Mouse (Mus musculus) testis, adult 10 weeks (tissue): ENCODE data around the gene Gm4312. TPM values are rescaled to one million over a fixed set of nuclear protein-coding genes. Genes with fewer than 3 reads are reported as not detected.

Experiments used
- polyA plus RNA-seq: library from polyadenylated mRNA; stranded (reverse); fragments of 350-450 nt; fragmentation: Illumina TruSeq; extraction: RNeasy Lipid Tissue Mini Kit (QIAGEN cat#74804); gene quantifications from one replicate; pipeline ENCODE4 v1.2.3, GENCODE M21; 2014; ENCODE audit warnings: low read depth, low replicate concordance

Gm4312 gene
- polyA plus RNA-seq, result not detected

GRCm38 (mm10) chr10:100382460-100382859 lies at the start of gene Gm4312:
Gene Gm4312 (minus strand): TSS chr10:100382560.

DNA sequence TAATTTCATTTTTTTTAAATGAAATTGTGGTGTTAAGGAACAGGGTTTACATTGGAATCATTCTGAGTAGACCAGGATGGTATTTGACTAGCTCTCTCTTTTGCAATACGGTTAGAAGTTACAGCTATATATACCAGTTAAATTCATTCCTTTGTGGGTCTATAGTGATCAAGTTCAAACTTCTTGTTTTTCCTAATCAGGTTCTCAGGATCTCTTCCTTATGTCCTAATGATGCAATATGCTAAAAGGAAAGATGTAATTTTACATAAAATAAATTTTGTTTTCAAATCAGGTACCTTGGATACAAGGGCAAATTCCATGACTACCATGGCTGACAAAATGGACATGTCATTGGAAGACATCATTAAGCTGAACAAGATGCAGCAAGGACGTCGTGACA lies 21.3 kb downstream of the Gm4312 start, which contains the start of gene Gm4307:
Gm4307 (plus strand) TSS at position 301 of the 400 bp plus-strand sequence.

DNA sequence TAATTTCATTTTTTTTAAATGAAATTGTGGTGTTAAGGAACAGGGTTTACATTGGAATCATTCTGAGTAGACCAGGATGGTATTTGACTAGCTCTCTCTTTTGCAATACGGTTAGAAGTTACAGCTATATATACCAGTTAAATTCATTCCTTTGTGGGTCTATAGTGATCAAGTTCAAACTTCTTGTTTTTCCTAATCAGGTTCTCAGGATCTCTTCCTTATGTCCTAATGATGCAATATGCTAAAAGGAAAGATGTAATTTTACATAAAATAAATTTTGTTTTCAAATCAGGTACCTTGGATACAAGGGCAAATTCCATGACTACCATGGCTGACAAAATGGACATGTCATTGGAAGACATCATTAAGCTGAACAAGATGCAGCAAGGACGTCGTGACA lies 31.6 kb downstream of the Gm4312 start, which contains the start of gene Gm4305:
Gm4305 (plus strand) TSS at position 301 of the 400 bp plus-strand sequence.

DNA sequence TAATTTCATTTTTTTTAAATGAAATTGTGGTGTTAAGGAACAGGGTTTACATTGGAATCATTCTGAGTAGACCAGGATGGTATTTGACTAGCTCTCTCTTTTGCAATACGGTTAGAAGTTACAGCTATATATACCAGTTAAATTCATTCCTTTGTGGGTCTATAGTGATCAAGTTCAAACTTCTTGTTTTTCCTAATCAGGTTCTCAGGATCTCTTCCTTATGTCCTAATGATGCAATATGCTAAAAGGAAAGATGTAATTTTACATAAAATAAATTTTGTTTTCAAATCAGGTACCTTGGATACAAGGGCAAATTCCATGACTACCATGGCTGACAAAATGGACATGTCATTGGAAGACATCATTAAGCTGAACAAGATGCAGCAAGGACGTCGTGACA lies 36.7 kb downstream of the Gm4312 start, which contains the start of gene Gm4303:
Gm4303 (plus strand) TSS at position 301 of the 400 bp plus-strand sequence.

GRCm38 (mm10) chr10:100340536-100340935 lies 41.8 kb downstream of the Gm4312 start, which contains the start of gene Gm4302:
Gene Gm4302 (plus strand): TSS chr10:100340836.

DNA sequence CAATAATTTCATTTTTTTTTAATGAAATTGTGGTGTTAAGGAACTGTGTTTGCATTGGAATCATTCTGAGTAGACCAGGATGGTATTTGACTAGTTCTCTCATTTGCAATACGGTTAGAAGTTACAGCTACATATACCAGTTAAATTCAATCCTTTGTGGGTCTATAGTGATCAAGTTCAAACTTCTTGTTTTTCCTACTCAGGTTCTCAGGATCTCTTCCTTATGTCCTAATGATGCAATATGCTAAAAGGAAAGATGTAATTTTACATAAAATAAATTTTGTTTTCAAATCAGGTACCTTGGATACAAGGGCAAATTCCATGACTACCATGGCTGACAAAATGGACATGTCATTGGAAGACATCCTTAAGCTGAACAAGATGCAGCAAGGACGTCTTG lies 47.0 kb downstream of the Gm4312 start, which contains the start of gene Gm4301:
Gm4301 (plus strand) TSS at position 301 of the 400 bp plus-strand sequence.

Other genes starting within 250 kb of the Gm4312 start
- not detected for gene Gm4301, start 46.9 kb downstream of the Gm4312 start, polyA plus RNA-seq
- not detected for gene Gm4302, start 41.7 kb downstream of the Gm4312 start, polyA plus RNA-seq
- gene Gm4303, start 36.6 kb downstream of the Gm4312 start, polyA plus RNA-seq, result not detected
- gene Gm4305, start 31.5 kb downstream of the Gm4312 start, polyA plus RNA-seq, result not detected
- gene Gm4307, start 21.2 kb downstream of the Gm4312 start, polyA plus RNA-seq, result not detected
- 15.0 TPM for gene Tmtc3, start 104.8 kb upstream of the Gm4312 start, polyA plus RNA-seq
- 365 TPM for gene Cep290, start 105.0 kb upstream of the Gm4312 start, polyA plus RNA-seq
- 76.7 TPM for gene 4930430F08Rik, start 207.9 kb upstream of the Gm4312 start, polyA plus RNA-seq
- 505 TPM for gene 1700017N19Rik, start 207.9 kb upstream of the Gm4312 start, polyA plus RNA-seq